Mouse (Mus musculus): ENCODE data around the gene Tshz2.
A peak's percentile ranks its signal among the peaks of the same experiment; 100 is the strongest.

Tshz2 gene

DNA sequence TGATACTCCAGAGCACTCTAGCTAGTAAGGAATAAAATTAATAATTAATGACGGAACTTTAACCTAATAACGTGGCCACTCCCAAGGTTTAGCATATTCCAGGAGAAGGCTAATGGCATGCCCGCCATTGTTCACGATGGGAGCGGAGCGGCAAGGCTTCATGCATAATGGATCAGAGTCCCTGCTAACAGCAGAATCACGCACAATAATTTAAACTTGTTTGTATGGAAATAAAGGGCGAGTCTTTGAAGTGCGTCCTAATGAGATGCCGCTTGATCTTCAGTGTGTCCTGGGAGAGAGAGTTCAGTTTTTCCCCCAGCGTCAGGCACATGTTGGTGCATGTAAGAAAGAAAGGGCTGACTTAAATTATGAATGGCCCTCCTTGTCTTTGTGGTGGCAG, 376.9 kb downstream of the Tshz2 start:
- DNase-seq (ENCODE audit: low spot score), result no peak

DNA sequence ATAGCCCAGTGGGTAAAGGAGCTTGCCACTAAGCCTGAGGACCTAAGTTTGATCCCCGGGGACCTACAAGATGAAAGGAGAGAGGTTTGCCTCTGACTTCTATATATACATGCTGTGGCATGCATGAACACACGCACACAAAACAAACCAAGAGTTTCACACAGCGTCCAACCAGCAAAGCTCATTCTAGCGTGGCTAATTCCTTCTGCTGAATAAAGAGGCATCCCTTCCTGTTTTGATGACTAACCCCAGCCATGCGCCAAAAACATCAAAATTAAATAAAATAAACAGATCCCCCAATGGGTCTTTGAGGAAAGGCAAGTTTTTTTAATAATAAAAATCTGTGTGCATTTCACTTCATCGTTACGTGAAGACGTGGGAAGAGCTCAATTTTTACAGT, 379.0 kb downstream of the Tshz2 start:
- DNase-seq (ENCODE audit: low spot score), result no peak

DNA sequence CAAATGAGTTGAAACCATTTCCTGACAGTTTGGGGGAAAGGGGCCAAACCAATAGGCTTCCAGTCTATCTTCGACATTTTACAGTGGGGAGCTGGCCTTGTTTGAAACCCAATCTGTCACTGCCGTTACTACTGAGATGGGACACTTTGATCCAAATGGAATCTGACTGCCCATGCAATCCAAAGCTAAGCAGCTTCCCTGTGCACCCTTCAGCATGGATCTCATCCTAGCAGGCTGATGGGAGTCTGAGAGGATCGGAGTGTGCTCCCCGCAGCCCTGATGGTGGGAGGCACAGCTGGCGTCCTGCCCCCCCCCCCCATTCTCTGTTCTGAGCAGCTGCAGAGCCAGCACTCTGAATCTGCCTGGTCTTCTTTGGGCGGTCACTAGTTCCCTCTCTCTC, 384.5 kb downstream of the Tshz2 start:
- DNase-seq (ENCODE audit: low spot score), result no peak

DNA sequence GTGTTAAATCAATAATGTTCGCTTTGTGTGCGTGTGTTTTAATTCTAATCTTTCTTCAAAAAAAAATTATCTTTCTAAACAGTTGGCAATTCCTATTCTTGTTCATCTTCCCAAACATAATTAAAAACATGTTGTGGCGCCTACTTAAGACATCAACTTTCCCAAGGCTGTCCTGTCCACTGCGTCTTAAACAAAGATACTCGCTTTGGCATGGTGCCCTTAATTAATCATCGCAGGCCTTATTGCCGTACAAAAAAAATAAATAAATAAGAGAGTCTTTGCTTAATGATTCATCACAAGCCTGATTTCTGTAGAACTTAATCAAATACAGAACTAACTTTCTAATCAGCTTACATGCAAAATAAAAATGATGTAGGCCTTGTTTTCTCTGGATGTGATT, 385.1 kb downstream of the Tshz2 start:
- peak; percentile 35 for DNase-seq (ENCODE audit: low spot score)

DNA sequence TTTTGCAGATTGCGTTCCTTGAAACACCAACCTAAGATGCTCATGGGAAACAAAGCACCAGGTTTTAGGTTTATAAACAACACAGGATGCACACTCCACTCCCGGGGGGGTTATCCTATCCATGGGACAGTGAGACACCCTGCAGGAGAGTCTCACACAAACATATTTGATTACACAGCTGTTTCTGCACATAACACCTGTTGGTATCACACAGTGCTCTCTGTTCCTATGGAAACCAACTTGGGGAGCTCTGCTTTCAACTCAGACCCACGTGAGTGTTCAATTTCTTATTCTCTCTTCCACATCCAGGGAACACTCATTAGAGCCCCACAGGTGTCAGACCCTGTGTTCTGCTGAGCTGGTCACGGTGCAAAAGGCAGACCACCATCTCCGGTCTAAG, 390.1 kb downstream of the Tshz2 start:
- DNase-seq (ENCODE audit: low spot score), result no peak

DNA sequence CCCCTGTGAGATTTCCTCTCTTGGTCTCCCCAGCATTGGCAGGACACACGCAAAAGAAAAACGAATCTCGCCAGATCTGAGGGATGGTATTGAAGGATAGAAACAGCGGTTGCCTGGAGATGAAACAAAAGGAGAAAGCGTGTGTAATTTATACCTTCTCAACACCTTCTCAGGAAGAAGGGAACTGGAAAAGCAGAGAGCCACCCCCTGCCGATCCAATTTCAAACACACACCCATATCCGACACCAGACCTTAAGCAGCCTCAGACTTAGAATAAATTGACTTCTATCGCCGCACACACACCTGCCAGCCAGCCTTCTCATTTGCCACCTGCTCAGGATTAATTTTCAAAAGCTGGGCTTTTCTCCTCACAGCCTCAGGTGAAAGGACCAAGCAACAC, 390.9 kb downstream of the Tshz2 start:
- DNase-seq (ENCODE audit: low spot score), result no peak

DNA sequence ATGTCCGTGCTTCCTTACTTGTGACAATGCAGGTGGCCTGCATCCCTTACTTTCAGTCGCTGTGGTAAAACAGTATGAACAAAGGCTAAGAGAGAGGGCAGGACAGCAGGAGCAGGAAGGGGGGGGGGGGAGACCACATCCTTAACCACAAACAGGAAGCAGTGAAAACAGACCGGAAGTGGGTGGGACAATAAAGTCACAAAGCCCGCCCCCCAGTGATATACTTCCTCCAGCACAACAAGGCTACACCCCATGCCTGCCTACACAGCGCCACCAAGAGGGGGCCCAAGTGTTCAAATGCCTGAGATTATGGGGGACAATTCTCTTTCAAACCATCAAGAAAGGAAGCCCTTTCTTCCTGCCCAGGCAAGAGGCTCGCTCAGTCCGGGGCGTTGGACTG, 392.1 kb downstream of the Tshz2 start:
- no peak for DNase-seq (ENCODE audit: low spot score)

DNA sequence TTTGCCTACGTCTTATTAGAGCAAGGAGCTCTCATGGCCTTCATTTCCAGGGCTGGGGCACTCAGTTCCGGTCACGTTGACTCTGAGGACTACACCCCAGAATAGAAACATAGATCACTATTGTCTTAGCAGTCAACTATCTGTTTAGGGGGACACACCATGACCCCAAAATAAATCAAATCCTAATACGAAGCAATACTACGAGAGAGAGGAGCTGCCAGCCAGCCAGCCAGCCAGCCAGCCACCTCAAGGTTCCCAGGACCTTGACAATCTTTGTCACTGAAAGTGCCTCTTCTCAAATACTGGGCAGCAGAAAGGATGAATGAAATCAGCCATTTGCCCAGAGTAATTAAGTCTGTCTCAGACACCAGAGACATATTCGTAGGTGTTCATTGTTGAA, 393.1 kb downstream of the Tshz2 start:
- DNase-seq (ENCODE audit: low spot score), result no peak

DNA sequence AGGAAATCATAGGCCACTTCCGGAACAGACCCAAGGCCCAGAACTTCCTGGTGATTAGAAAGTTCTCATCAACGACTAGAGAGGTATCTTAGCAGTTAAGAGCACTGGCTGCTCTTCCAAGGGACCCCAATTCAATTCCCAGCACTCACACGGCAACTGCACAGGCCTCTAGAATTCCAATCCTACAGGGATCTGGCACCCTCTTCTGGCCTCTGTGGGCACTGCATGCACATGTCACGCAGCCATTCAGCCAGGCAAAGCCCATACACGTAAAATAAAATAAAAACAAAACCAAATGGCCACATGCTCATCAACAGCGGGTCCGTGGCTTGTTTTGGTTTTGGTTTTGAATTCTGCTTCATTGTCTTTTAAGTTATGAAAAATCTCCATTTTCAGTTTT, 395.0 kb downstream of the Tshz2 start:
- no peak for DNase-seq (ENCODE audit: low spot score)

DNA sequence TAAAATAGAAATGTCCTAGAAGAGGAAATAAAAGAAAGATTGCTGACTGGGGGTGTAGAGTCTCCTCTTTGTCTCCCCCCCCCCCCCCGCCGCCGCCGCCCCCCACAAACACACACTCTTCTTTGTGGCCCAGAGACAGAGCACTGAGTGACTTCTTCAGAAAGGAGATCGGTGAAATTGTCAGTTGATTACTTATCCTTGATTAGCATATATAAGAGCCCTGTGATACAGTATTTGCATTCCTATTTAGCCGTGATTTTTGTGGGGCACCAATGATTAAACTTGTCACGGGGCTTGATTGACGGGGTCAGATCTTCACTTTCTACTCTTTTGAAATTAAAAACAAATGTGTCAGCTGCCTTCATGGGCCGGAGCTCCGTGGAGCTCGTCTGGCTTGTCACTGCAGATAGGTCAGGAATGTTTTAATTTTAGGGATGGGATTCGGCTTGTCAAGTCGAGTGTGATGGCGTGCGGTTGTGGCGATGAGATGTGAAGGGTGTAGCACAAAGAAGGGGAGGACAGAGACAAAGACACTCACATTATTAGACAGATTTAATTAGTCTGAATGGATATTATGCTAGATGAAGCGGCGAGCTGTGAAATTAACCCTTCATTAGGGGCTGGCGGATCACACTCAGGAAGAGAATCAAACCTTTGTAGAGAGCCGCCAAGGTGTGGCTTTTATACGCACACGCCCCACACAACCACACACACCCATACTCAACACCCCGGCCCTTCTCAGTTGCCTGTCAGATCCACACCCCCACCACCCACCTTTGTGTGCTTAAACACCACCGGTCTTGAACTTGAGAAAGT, 395.9 kb downstream of the Tshz2 start:
- DNase-seq (ENCODE audit: low spot score), result no peak

DNA sequence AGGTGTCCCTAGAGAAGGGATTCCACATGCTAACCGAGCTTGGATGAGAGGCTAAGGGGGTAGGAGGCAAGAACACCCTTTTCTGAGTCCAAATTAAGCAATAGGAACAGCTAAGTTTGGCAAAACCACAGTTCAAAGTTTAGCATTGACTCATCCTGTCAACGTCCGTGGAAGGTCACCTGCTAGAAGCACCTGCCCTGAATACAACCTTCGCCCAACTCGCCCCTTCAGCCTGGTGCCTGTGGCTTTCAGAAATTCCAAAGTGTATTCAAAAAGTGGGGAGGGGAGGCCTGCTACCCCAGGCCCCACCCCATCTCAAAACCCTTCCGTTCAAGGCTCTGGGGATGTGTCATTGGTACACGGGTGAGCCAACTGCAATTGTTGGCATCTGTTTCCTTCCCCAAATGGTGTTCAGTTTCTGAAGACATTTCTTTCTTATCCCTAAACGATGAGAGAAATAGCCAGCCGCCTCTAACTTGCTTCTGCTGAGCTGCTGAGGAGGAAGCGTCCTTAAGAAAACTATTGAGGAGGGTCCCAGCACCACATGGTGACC, 396.6 kb downstream of the Tshz2 start:
- DNase-seq (ENCODE audit: low spot score), result no peak

DNA sequence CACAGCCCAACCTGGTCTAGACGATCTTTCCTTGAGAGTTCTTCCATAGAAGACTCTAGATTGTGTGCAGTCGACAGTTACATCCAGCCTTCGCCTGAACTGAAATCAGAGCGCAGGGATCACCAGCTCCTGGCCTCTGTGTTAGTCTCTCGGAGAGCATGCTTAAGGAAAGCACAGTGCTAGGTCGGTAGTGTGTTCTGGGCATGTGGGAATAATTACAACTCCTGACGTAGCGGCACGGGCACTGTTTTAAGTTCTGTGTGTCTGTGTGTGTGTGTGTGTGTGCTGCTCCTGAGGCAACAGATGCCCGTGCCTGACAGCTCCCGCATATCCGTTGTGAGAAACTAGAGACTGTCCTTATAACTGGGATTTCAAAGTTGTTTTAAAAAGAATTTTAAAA, 398.4 kb downstream of the Tshz2 start:
- DNase-seq (ENCODE audit: low spot score), result no peak

DNA sequence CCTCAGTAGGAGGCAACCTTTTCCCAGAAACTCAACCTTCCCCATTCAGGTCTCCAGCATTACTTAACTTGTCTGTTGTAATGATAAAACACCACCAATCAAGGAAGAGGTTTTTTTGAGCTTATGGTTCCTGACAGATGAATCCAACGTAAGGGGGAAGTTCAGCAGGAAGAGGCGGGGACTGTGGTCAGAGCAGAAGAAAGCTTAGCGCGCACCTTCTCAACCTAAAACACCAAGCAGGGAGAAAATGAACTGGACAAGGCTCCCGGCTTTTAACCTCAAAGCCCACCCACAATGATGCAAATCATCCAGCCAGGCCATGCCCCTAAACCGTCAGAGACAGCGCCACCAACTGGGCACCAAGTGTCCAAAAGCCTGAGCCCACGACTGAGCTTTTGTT, 399.1 kb downstream of the Tshz2 start:
- DNase-seq (ENCODE audit: low spot score), result no peak

DNA sequence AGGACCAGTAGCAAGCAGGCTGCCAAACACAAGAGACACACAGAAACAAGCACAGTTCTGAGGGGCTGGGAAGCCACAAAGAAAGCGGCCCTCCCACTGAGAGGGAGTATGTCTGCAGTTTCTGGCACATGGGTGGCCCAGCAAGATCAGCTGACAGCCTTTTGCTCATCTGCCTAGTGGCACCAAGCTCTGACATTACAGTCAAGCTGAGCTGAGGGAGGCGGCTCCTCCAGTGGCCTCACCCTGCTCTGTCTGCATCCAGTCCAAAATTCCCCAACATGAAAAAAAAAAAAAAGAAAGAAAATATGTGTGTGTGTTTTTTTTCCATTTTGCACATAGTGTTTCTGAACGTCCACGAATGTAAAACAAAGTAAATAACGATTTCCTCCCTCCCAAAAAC, 400.4 kb downstream of the Tshz2 start:
- peak; percentile 16 for DNase-seq (ENCODE audit: low spot score)

DNA sequence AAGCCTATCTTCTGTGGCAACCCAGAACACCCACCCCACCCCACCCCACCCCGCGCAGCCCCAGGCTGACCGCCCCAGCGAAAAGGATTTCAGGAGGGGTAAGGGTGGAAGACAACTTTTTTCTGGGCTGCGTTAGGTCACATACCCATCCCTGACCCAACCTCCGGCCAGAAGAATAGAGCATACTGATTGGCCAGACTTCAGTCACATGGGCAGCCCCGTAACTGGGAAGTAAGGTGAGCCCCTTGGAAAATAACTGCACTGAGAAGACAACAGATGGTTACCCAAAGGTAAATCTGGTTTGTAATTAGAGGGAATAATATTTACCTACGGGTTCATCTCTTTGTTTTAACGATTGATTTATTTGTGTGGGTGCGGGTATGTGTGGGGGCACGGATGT, 402.0 kb downstream of the Tshz2 start:
- no peak for DNase-seq (ENCODE audit: low spot score)

DNA sequence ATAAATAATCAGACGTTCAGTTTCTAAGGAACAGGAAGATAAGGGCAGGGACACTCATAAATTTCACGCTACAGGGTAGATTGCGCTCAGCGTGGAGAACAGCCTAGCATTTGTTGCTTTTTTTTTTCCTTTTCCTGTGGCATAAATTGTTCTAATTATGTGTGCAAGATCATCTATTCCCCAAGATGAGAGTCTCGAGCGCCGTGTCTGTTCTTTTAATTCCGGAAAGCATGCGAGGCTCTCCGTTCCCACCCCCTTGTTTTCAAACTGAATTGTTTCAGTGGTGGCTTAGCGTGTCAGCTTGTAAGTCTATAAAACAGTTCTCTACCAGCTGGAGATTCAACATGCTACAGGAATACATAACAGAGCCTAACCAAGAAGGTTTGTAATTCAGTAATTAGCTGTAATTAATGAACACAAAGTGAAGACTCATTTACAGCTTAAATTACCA, 404.0 kb downstream of the Tshz2 start:
- DNase-seq (ENCODE audit: low spot score), result peak; percentile 38

DNA sequence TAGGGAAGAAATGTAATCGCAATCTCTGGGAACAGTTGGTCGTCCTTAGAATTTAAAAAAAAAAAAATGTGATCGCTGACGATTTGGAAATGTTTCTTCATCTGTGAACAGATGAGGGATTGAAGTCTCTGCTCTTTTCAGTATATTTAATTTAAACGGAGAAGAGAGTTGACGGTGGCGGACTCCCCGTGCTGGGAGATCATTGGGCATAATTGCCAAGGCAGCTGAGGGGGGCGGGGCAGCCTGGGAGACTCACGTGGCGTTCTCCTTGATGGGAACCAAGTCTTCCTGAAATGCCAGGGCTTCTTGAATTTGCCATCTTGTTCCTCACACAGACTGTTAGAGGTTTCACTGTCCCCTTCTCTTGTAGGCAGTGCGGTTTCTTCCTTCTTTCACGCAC, 404.5 kb downstream of the Tshz2 start:
- no peak for DNase-seq (ENCODE audit: low spot score)

DNA sequence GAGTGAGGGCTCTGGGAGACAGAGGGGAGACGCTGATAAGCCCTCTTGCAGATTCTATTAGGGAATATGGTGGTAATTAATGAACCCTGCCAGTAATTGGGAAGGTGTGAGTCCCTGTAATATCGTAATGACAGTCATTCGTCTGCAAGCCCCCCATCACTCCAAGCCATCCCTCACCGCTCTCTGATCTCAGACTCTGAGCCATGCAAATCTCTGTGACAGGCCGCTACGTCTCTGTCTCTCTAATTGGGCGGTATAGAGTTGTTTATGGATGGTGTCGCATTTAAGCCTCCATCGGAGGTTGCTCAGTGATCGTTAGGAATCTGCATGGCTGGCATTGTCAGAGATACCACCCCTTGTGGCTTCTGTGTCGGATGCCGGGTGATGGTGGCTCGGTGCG, 407.0 kb downstream of the Tshz2 start:
- DNase-seq (ENCODE audit: low spot score), result no peak

DNA sequence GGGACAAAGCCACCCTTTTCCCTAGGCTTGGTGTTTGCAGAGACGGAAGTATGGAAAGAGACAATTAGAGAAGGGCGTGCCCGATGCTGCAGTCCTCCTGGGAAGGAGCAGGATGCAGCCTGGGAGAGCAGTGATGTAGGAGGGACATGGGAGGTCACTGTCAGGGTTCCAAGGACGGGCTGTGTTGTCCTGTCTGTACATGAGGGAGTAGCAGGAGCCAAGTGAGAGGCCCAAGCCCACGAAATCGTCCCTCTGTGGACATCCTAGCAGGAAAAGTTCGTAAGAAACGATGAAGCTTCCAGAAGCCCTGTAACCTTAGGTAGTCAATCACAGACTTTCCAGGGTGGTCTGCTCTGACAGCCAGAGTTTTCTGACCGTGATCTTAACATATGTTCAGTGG, 408.3 kb downstream of the Tshz2 start:
- DNase-seq (ENCODE audit: low spot score), result peak; percentile 49

DNA sequence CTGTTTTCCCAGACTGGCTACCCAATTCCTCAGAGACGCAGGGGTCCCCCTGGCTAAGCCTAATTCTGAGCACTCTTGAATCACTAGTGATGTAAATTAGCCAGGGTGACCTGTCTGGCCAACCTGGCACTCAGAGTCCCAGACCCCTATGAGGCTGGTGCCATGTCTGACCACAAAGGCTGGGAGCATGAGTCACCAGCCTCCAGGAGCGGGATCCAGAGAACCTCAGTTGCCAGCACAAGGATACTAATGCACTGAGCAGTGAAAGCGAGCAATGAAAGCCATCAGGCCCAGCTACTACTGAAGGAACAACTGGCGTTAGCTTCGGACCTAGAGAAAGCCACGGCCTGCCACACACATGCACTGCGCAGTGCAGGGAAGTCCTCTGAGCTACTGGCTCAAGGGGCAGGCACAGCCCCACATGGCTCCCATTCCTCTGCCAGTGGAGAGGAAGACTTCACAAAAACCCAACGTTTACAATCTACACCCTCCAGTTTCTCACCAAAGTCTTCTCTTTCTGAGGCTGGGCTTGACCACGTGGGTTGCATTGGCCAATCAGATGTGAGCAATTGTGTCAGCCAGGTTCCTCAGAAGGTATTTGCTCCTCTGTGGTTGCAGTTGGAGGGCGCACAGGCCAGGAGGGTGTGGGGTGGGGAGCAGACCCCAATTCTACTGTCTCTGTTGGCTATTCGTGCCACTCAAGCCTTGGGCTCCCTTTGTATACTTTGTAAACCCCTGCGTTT, 409.8 kb downstream of the Tshz2 start:
- no peak for DNase-seq (ENCODE audit: low spot score)

DNA sequence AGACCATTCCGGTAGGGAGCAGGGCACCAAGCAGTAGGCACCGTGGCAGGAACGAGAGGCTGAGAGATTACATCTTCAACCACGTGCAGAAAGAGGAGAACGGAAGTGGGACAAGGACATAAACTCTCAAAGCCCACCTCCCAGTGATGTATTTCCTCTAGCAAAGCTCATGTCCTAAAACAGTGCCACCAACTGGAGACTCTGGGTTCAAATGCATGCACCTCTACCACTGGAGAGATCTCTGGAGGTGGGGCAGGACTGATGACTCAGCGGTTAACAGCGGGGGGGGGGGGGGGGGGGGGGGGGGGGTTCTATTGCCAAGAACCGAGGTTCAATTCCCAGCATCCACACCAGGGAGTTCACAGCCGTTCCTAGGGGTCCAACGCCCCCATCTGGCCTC, 410.5 kb downstream of the Tshz2 start:
- DNase-seq (ENCODE audit: low spot score), result no peak

DNA sequence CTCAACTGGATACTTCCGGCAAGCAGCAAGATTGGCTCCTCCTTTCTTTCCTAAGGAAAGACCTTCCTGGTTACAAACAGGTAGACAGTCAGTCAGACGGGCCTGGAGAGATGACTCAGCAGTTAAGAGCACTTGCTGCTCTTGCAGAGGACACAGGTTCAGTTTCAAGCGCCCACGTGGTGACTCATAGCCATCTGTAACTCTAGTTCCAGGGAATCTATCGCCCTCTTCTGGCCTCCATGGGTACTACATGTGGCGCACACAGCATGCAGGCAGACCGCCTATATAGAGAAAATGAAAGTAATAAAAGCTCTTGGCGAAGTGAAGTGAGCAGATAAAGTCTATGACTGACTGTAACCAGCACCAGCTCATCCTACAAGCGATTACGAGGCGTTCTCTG, 413.1 kb downstream of the Tshz2 start:
- no peak for DNase-seq (ENCODE audit: low spot score)

DNA sequence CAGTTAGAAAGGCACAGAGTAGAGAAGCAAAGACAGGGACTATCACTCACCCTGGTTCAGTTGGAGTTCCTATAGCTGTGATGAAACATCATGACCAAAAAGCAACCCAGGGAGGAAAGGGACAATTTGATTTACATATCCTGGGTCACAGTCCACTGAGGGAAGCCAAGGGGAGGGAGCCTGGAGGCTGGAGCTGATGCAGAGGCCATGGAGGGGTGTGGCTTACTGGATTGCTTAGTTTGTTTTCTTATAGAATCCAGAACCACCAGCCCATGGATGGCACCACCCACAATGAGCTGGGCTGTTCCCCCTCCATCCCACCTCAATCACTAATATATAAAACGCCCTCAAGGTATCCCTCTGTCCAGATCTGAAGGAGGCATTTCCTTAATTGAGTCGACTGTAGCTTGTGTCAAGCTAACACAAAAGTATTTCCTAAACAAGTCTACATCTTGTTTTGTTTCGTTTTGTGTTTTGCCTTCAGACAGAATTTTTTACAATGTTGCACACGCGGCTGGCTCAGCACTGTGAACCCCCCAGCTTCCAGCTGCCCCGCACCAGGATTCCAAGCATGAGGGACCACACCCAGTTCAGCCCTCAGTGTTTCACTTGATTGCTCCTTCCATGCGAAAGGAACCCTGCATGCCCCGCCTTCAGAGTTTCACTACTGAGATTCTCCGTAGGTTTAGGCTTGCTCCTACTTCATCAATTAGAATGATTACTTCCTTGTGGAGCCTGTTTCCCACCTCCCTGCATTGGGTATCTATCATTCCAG, 413.7 kb downstream of the Tshz2 start:
- DNase-seq (ENCODE audit: low spot score), result no peak
